Mouse (Mus musculus) splenic B cell, adult 2 months (primary cell): ENCODE data around the gene Higd1b.

Experiments used
- DNase-seq: peaks from one replicate; pipeline ENCODE4 v3.0.0-alpha.2; 2011; ENCODE audit warnings: low read depth, low spot score
- H3K27me3 ChIP-seq: 2 replicates; pipeline ENCODE4 v1.6.1; 2012; ENCODE audit warnings: mild to moderate bottlenecking, low read length, moderate library complexity, mixed read lengths; ENCODE audit not compliant: control insufficient read depth, poor library complexity, insufficient read depth, severe bottlenecking
- H3K36me3 ChIP-seq: 2 replicates; pipeline ENCODE4 v1.6.1; 2012; ENCODE audit warnings: mild to moderate bottlenecking, low read length, moderate library complexity, mixed read lengths; ENCODE audit not compliant: control insufficient read depth, poor library complexity, insufficient read depth, severe bottlenecking

Gene Higd1b

GRCm38 (mm10) chr11:102835549-102835948, at the start of gene Higd1b:
TSS of gene Higd1b (plus strand) at chr11:102835849.
- no peak for DNase-seq
- H3K27me3 ChIP-seq, result no peaks in the 10 kb centered on the region

GRCm38 (mm10) chr11:102787688-102788177, 47.9 kb upstream of the Higd1b start:
- H3K27me3 ChIP-seq, result no peaks in the 10 kb centered on the region

More at GRCm38 (mm10) chr11:102835549-102835948, at the start of gene Higd1b:
- peaks cover 5% of the 10 kb centered on the region for H3K36me3 ChIP-seq

DNA sequence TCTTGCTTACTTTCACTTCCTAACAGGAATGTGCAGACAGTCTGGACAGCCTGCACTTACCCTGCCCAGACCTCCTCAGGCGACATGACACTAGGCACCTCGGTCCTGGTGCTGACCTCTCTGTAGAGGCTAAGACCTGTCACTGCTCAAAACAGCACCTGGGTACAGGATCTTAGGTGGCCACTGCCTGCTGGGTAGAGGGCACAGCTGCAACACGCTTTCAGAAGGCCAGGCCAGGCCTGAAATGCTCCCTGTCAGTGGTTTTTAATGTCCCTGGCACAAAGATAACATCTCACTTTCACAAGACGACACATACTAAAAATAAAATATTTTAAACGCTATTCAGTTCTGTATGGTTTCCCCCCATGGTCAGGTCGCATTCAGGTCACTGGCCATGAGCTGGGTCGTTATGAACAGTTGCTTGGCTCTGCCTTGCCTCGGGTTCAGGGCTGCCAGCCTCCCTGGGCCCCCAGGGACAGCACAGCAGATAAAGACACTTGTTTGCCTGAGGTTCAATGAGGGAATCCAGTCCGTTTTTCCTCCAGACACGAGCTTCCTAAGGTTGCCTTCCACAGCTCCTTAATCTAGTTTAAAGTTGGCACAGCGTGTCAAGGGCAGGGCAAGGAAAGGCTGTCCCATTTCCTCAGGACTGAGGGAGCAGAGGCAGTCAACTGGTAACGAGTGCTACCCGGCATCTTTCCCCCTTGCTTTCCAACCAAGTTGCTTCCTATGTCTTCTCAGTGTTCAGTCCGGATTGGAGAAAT, 43.8 kb upstream of the Higd1b start:
- no peaks in the 10 kb centered on the region for H3K36me3 ChIP-seq
- no peaks in the 10 kb centered on the region for H3K27me3 ChIP-seq
- no peak for DNase-seq

More at GRCm38 (mm10) chr11:102787688-102788177, 47.9 kb upstream of the Higd1b start:
- no peaks in the 10 kb centered on the region for H3K36me3 ChIP-seq
- DNase-seq, result no peak

GRCm38 (mm10) chr11:102794157-102794556, 41.5 kb upstream of the Higd1b start:
- DNase-seq, result no peak
- Histone ChIP-seq H3K36me3 (no peaks in the 10 kb centered on the region), H3K27me3 (no peaks in the 10 kb centered on the region)

GRCm38 (mm10) chr11:102803453-102803852, 32.2 kb upstream of the Higd1b start:
- no peaks in the 10 kb centered on the region for H3K36me3 ChIP-seq
- DNase-seq, result no peak
- no peaks in the 10 kb centered on the region; the same call in 1 of the 2 replicates for H3K27me3 ChIP-seq

DNA sequence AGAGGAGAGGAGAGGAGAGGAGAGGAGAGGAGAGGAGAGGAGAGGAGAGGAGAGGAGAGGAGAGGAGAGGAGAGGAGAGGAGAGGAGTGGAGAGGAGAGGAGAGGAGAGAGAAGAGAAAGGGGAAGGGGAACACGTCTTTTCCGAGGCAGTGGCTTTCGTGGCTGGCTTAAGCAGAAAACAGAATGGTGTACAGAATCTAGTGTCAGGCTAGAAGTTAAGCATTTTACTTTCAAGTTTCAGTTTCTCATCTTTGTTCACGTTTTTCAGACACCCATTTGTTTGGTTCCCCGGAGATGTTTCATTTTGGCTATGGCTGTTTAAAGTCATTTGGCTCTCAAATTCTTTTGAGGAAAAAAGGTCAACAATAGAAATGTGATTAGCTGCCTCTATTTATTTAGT, 27.4 kb upstream of the Higd1b start:
- H3K36me3 ChIP-seq, result no peaks in the 10 kb centered on the region
- H3K27me3 ChIP-seq, result no peaks in the 10 kb centered on the region; the same call in 1 of the 2 replicates
- DNase-seq, result no peak

GRCm38 (mm10) chr11:102810721-102811485, 24.7 kb upstream of the Higd1b start:
- no peaks in the 10 kb centered on the region for H3K36me3 ChIP-seq
- no peak for DNase-seq
- no peaks in the 10 kb centered on the region; the same call in 1 of the 2 replicates for H3K27me3 ChIP-seq

- H3K36me3 ChIP-seq, result no peaks in the 10 kb centered on the region
- DNase-seq, result no peak
- peaks cover 4% of the 10 kb centered on the region for H3K27me3 ChIP-seq
Observed at GRCm38 (mm10) chr11:102814881-102815280, 20.8 kb upstream of the Higd1b start.

GRCm38 (mm10) chr11:102818121-102819020, 17.3 kb upstream of the Higd1b start:
- peak; percentile 23 for DNase-seq
- no peaks in the 10 kb centered on the region for H3K36me3 ChIP-seq
- peaks cover 4% of the 10 kb centered on the region for H3K27me3 ChIP-seq

DNA sequence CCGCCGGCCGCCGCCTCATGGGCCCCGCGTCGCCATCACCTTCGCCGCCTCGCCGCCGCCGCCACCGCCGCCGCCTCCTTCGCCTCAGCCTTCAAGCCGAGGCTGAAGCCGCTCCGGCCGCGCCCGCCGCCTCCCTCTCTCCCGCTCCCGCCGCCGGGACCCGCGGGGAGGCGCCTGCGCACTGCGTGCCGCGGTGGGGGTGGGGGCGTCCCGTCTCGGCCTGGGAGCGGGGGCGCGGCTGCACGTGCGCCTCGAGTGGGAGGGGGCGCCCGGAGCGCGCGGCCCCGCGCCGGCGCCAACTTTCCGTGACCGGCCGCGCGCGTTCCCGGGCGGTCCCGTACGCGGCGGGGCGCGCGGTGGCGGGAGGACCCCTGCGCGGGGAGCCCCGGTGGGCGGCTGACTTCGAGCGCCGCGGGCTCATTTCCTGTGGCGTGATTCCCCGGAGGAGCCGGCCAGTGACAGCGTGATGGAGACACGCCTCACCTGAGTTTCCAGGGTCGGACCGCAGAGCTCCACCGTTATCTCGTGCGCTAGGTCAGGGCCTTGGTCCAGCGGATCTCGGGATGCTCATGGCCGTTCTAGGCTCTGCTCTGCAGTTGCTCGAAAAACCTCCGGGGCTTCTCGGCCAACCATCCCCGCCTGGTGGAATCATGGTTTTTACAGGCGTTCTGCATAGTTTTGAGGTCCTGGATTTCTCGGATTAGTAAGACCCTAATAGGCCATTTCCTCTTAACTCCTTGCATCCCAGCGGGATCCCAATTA, 16.4 kb upstream of the Higd1b start, which contains the start of gene Gjc1:
TSS of gene Gjc1 (minus strand) at position 680 of the 762 bp plus-strand sequence.
- peak; percentile 30 for DNase-seq
- Histone ChIP-seq H3K36me3 (no peaks in the 10 kb centered on the region), H3K27me3 (peaks cover 4% of the 10 kb centered on the region)

- no peak for DNase-seq
- peaks cover 4% of the 10 kb centered on the region for H3K27me3 ChIP-seq
- no peaks in the 10 kb centered on the region for H3K36me3 ChIP-seq
Observed at GRCm38 (mm10) chr11:102819783-102820385, 15.8 kb upstream of the Higd1b start.

DNA sequence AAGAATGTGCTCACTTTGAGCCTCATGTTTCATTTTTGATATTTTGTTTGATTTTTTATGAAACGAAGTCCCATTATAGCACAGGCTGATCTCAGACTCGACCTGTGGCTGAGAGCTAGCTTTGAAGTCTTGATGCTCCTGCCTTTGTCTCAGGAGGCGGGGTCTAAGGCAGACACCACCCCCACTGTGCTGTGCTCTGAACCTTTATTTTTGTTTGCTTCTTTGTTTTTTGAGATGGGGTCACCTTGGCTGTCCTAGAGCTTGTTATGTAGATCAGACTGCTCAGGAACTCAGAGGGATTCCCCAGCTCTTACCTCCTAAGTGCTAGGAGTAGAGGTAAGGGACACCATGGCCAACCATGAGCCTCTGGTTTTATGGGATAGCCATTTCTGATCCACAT, 15.2 kb upstream of the Higd1b start:
- DNase-seq, result peak; percentile 10
- peaks cover 4% of the 10 kb centered on the region for H3K27me3 ChIP-seq
- no peaks in the 10 kb centered on the region for H3K36me3 ChIP-seq

GRCm38 (mm10) chr11:102821231-102821630, 14.4 kb upstream of the Higd1b start:
- peak; percentile 34 for DNase-seq
- H3K36me3 ChIP-seq, result no peaks in the 10 kb centered on the region
- H3K27me3 ChIP-seq, result peaks cover 4% of the 10 kb centered on the region
